Mouse (Mus musculus) CD4-positive, CD25-positive, alpha-beta regulatory T cell, adult 4 months (primary cell): ENCODE data around the gene Efnb1. TPM values are rescaled to one million over a fixed set of nuclear protein-coding genes. Genes with fewer than 3 reads are reported as not detected.

Experiments used
- ATAC-seq: one replicate; pipeline ENCODE4 v1.8.0; 2017
- polyA plus RNA-seq, 2 experiments: library from polyadenylated mRNA; unstranded; fragments of 100-300 nt; shearing (Covaris generic); gene quantifications; one replicate each; pipeline ENCODE4 v1.2.1; 2017

The Efnb1 gene
- polyA plus RNA-seq, 2 experiments from 2014 or later, result 0.18 to 0.32 TPM

DNA sequence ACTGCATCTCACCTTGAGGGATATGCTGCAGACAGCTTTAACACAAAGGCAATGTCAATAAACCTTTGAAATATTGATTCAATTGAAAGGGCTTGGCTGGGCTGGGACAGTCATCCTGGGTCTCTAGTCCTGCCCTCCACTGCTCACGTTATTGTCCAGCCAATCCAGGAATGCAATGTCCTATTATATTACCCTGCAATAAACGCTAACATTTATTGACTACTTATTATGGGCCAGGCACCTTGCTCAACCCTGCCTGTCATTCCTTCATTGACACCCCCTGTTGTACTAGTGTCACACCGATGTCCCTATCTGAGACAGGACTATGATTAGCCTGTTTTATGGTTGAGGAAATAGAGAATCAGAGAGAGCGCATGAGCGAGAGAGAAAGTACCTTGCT is 18.4 kb downstream of the Efnb1 start:
- ATAC-seq, result no peak

DNA sequence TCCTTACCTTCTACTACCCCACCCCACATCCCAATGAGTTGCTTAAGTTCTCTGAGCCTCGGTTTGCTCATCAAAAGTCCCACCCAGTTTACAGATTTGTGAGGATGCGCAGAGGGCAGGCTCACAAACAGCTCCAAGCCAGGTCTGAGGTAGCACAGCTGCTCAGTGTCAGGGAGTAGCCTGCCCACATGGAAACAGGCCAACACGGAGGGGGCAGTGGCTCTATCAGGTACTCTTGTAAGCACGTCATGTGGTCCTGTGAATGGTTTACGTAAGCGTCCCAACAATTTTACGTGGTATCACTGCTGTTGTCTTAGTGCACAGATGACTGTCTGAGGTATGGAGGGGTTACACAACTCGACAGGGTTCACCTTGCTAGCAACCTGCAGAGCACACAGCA is 23.1 kb downstream of the Efnb1 start:
- ATAC-seq, result no peak

DNA sequence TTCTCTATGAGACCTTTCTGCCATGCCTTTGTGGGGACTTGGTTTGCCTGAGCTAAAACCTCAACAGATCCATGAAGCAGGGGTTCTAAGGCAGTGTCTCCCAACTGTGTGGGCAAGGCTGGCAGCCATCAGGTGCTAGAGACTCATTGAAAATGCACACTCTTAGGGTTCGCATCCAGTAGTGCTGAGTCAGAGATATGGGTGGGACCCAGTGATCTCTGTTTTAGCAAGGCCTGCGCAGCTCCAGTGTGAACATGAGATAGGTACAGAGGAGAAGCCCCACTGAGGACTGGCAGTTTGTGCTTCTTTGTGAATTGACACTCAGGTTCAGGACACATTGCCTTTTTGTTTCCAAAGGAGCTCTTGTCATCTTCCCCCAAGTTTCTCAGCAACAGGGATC is 28.2 kb downstream of the Efnb1 start:
- ATAC-seq, result no peak

DNA sequence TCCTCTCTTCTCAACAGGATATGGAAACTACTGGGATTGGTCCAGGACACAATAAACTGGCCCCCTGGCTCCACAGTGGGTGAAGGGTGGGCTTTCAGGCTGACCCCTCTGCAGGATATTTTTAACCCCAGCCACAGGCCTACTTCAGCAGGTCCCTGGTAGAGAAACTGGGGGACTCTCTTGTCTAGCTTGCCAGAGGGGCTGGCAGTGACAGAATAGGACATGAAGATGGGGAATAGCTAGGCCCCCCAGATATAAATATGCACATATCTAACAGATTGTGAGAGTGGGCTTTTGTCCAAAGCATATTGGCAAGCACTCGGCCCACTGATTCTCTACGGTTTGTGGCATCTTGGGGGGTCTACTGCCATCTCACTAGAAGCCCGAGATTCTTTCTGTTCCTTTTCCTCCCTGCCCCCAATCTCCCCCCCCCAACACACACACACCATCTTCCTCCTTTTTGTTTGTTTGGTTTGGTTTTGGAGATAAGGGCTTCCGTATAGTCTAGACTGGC is 29.0 kb downstream of the Efnb1 start:
- no peak for ATAC-seq

DNA sequence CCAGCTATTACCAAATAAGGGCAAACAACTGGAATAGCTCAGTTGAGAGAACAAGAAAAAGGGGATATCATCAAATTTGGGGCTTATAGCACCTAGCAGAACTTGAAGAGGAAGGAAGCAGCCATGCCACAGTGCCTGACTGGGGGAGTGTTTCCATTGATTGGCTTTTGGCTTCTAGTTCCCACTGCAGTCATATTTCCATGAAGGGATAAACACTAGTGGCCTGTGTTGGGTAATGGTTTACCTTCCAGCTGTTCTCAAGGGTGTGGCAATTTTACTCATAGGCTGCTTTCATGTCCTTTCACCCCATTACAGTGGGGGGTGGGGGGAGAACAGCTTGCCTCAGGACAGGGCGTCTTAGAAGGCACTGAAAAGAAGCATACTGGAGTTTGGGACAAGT is 31.1 kb downstream of the Efnb1 start:
- ATAC-seq, result no peak

DNA sequence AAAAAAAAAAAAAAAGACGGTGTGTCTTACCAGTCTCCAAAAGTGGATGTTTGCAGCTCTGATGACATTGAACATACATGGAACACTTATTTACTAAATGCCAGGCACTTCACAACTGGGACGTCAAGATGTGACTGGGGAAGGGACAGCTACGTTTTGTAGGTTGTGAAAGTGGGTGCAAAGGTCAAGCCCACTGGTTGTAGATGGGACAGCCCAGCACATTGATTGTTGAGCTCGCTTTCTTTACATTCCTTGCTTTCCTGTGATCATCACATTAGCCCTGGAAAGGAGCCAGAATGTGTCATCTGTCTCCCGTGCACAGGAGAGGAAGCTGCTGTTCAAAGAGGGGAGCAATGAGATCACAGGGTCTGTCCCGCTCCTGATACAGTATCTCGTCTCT is 31.6 kb downstream of the Efnb1 start:
- no peak for ATAC-seq

DNA sequence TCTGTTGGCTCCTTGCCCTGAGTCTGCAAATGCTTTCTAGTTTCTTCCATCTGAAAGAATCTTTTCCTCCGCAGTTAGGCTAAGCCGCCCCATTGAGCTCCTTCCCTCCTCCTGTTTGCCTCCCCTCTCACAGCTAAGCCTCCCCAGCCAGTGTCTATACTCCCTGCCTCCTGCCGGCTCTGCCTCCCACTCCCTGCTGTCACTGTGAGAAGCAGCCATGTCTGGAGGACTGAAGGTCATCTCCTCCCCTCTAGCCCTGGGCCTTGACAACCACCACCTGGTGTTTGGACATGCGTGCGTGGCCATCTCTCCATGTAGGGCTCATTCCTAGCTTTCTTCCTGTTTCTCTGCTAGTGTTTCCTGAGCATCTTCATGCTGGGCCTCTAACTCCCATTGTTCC is 36.4 kb downstream of the Efnb1 start:
- no peak for ATAC-seq

DNA sequence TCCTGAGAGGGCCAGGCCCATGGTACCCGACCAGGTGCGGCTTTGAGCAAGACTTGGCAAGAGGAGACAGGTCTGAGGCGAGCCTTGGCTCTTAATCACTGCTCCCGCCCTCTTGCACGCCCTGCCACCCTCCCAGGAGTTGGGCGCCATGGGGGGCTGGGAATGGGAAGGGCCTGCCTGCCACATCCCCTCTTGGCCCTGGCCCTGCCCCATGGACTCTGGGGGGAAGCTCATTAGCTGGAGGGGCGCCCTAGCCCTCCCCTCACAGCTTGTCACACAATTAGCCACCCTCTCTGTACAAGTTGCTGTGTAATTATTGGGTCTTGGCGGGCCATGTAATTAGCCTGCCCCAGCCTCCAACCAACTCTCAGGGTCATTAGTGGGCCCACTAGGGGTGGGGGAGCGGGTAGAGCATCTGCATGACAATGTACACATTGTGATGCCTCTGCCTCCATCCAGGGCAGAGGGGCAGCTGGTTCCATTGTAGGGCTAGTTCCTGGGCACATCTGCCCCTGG is 49.2 kb downstream of the Efnb1 start:
- no peak for ATAC-seq

DNA sequence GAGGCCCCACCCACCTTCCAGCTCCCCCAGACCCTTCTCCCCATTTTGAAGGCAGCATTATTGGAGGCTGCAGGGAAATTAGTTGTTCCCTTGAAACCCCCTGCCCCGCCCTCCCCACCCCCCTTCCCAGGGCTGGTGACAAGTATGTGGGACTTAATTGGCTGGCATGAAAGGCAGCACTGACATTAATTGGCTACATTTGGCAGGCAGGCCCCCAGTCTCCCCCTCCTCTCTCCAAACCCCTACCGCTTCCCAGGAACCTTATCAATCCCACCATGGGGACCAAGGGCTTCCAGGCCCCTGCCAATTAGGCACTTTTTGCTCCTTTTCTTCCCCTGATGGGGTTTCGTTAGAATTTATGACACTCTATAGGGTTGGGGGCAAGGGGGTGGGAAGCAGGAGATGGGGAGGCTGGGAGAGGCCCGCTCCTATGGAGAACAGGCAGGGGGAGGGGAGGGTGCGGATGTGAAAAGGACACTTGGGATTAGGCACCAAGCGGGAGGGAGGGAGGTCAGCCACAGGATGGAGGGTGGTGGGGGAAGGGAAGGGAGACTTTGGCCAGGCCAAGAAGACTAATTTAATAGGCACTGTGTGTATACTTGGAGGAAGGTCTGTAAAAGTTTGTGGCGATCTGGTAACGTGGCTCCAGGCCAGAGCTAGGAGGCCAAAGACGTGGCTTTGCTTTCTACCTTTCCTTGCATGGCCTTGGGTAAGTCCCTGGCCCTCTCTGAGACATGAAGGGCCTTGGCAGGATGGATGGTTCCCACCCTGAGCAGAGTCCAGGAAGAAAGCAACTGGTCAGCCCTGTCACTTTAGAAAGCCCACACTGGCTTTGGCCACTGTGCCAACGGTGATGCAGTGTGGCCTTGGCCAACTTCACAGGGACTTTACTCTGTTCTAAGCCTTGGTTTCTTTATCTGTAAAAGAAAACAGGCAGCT is 50.8 kb downstream of the Efnb1 start:
- ATAC-seq, result no peak

DNA sequence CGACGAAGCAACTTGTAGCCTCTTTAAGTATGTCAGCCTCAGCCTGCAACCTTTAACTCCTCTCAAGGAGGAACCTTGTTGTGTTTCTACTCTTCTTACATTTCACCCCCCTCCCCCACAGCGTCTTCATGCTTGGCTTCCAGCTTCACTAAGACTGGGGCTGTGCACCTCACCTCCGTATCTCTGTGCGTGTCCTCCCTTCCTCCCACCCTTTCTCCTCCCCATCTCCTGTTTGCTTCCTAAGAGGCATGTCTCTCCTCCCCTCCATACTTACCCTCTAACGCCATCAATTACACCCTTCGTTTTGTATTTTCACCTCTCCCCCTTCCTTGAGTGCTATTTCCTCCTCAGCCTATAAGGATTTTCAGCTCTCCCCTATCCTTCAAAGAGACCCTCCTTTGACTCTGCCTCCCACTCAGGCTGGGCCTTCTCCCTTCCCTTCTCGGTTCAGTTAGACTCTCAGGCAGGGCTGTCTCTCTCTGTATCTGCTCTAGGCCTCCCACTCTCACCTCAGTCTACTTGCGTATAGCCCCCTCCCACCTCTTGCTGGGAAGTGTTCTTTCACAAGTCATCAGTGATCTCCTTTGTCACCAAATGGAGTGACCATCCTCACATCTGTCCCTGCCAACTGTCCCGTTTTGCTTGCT is 55.6 kb downstream of the Efnb1 start:
- no peak for ATAC-seq

DNA sequence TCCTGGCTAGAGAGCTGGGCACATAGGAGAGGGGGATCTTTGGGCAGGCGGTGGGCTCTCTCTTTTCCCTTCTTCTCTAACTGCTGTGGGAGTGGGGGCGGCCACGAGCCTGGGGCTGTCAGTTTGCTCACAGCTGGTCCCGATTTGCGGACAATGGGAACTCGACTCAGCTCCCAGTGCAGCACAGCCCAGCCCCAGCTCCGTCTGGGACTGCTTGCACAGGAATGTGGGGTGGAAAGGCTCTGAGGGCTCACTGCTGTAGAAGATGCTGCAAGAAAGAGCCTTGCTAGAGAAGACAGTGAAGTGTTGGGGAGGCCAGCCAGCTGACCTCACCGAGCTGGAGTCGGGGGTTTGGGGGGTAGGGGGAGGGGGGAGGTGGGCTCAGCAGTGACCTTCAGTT is 61.0 kb downstream of the Efnb1 start:
- ATAC-seq, result no peak

DNA sequence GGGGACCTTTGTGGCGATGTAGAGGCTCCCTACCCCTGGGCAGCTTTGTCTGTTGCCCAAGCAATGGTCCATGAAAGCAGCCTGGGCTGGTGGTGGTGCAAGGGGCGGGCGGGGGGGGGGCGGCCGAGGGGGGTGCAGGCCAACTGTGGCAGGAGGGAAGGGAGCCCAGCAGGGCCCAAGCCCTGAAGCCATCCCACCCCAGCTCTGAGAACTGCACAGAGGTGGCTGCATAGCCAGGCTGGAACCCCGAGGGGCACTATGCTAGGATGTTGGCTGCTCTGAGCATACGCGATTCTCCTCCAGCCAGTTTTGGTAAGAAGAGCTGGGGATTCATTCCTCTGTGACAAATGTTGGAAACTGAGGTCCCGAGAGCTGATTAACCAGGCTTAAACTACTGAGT is 62.6 kb downstream of the Efnb1 start:
- ATAC-seq, result no peak

Other genes starting within 250 kb of the Efnb1 start
- under 1 TPM in 1 of 2 experiments, not detected in 1; 0.07 TPM for gene Ophn1, start 245.1 kb upstream of the Efnb1 start, polyA plus RNA-seq
- gene Yipf6, start 199.8 kb upstream of the Efnb1 start, polyA plus RNA-seq, result 10 to 100 TPM; 26.3 to 27.9 TPM
- gene Stard8, start 132.9 kb upstream of the Efnb1 start, polyA plus RNA-seq, result under 1 TPM; 0.56 to 0.58 TPM